Mouse (Mus musculus) erythroblast, embryonic 14.5 days (primary cell): ENCODE results near the gene Bbs10.

Experiments used
- GATA1 ChIP-seq: IDR thresholded peaks from 2 replicates; pipeline ENCODE4 v1.6.1; 2012; ENCODE audit warnings: low read length, inconsistent platforms, mixed read lengths
- TAL1 ChIP-seq: IDR thresholded peaks from 3 replicates; pipeline ENCODE4 v1.6.1; 2012; ENCODE audit warnings: low read length, inconsistent platforms, mixed read lengths

DNA sequence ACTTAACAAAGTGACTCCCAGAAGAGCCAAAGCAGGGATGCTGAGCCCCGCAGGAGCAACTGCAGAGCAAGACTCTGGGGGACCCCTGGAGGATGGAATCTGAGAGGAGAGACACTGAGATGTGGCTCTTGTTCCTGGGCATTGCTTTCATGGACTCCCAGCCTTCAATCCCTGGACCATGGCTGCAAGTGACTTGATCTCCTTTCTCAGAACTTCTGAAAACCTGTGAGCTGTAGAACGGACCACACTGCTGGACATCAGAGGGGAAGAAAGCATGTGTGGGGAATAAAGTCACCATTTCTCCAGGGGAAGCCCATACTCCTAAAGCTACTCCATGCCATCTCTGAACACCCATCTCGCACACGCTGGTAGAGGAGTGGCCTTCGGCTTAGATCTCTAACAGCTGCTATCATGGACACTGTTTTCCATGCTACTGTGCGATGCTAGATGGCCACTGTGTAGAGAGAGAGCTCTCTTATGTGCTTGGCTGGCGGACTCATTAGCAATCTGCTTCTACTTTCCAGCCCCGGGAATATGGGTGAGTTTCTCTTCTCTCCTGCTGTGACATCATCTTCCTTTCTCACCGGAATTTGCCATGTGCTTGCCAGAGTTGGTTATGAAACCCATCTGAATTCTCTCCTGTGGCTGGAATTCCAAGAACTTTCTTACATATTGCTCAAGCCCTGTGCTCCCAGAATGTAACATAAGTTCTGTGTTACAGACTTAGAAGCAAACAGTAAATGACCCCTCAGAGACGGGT is 16.3 kb downstream of the Bbs10 start:
- no peak for TF ChIP-seq GATA1
- TF ChIP-seq TAL1: no peak
